Mouse (Mus musculus) CH12.LX (cell line): Measurements from ENCODE around the gene Gne. TPM values are rescaled to one million over a fixed set of nuclear protein-coding genes. Genes with fewer than 3 reads are reported as not detected.

Experiments used
- DNase-seq: peaks from one replicate; pipeline ENCODE4 v3.0.0-alpha.2; 2013; ENCODE audit errors: extremely low read depth
- H3K27ac ChIP-seq: 2 replicates; pipeline ENCODE4 v1.5.1; 2012; ENCODE audit warnings: low read depth, mild to moderate bottlenecking, control low read depth, moderate library complexity; ENCODE audit not compliant: insufficient read depth
- H3K27me3 ChIP-seq: replicated peaks from 2 replicates; pipeline ENCODE3; 2012; ENCODE audit warnings: inconsistent platforms
- H3K36me3 ChIP-seq, 2 experiments: replicated peaks in 1 of 2; 2 replicates each; pipeline versions ENCODE3 to v1.6.1; 2012; ENCODE audit warnings: inconsistent platforms in 1 of 2, low read length in 1 of 2, mild to moderate bottlenecking in 1 of 2, mixed read lengths in 1 of 2, moderate library complexity in 1 of 2; ENCODE audit not compliant: control insufficient read depth in 1 of 2, insufficient read depth in 1 of 2
- H3K4me1 ChIP-seq, 2 experiments: 2 replicates each; pipeline ENCODE4 v1.6.1; 2012; ENCODE audit warnings: inconsistent platforms in 1 of 2, moderate library complexity in 1 of 2; ENCODE audit not compliant: insufficient read depth in 2 of 2, control insufficient read depth in 1 of 2
- H3K4me2 ChIP-seq: 2 replicates; pipeline ENCODE4 v1.6.1; 2012; ENCODE audit warnings: low read depth, mild to moderate bottlenecking, control low read depth; ENCODE audit not compliant: poor library complexity, insufficient read depth, severe bottlenecking
- H3K4me3 ChIP-seq, 3 experiments: fragments of 150-350 bp in 1 of 3; sonication (generic) in 1 of 3; replicated peaks in 1 of 3; 2 replicates each; pipeline versions ENCODE3 to v1.5.1; 2011 to 2012; ENCODE audit warnings: low read depth in 2 of 3, low read length in 2 of 3, mild to moderate bottlenecking in 2 of 3, moderate library complexity in 2 of 3, control low read depth in 1 of 3, improper control_type of control experiment in 1 of 3, inconsistent platforms in 1 of 3, mixed read lengths in 1 of 3; ENCODE audit not compliant: poor library complexity in 1 of 3
- H3K79me2 ChIP-seq: replicated peaks from 2 replicates; pipeline ENCODE4 v1.6.1; 2012; ENCODE audit warnings: mild to moderate bottlenecking, moderate library complexity; ENCODE audit not compliant: control insufficient read depth, poor library complexity, insufficient read depth, severe bottlenecking; ENCODE audit errors: extremely low read depth
- H3K9ac ChIP-seq: 2 replicates; pipeline ENCODE4 v1.6.1; 2012; ENCODE audit warnings: low read depth, mild to moderate bottlenecking, control low read depth, moderate library complexity; ENCODE audit not compliant: insufficient read depth
- H3K9me3 ChIP-seq: replicated peaks from 2 replicates; pipeline ENCODE3; 2012; ENCODE audit warnings: low read length, inconsistent platforms, mixed read lengths
- BHLHE40 ChIP-seq: IDR thresholded peaks from 2 replicates; pipeline ENCODE4 v1.6.1; 2011; ENCODE audit warnings: mild to moderate bottlenecking, low read depth, low read length, improper control_type of control experiment
- CHD2 ChIP-seq: IDR thresholded peaks from 2 replicates; pipeline ENCODE4 v1.6.1; 2011; ENCODE audit warnings: low read length, improper control_type of control experiment
- E2F4 ChIP-seq: IDR thresholded peaks from 2 replicates; pipeline ENCODE4 v1.6.1; 2011; ENCODE audit warnings: low read depth, low read length, improper control_type of control experiment; ENCODE audit not compliant: insufficient replicate concordance
- ELF1 ChIP-seq: IDR thresholded peaks from 2 replicates; pipeline ENCODE4 v1.6.1; 2014; ENCODE audit warnings: low read depth, mild to moderate bottlenecking, inconsistent platforms, low read length, improper control_type of control experiment
- EP300 ChIP-seq: IDR thresholded peaks from 2 replicates; pipeline ENCODE4 v1.6.1; 2011; ENCODE audit warnings: low read length, improper control_type of control experiment
- ETS1 ChIP-seq: conservative IDR thresholded peaks from 2 replicates; pipeline ENCODE4 v1.6.1; 2012; ENCODE audit warnings: low read depth, mild to moderate bottlenecking, inconsistent platforms, low read length, improper control_type of control experiment, moderate library complexity
- GABPA ChIP-seq: IDR thresholded peaks from 2 replicates; pipeline ENCODE4 v1.6.1; 2012; ENCODE audit warnings: low read depth, low read length, improper control_type of control experiment, inconsistent platforms; ENCODE audit not compliant: insufficient replicate concordance
- HCFC1 ChIP-seq: IDR thresholded peaks from 2 replicates; pipeline ENCODE4 v1.6.1; 2012; ENCODE audit warnings: low read depth, mild to moderate bottlenecking, inconsistent platforms, low read length, improper control_type of control experiment
- IRF4 ChIP-seq: IDR thresholded peaks from 2 replicates; pipeline ENCODE4 v1.6.1; 2014; ENCODE audit warnings: low read depth, mild to moderate bottlenecking, inconsistent platforms, low read length, improper control_type of control experiment
- KAT2A ChIP-seq: IDR thresholded peaks from 2 replicates; pipeline ENCODE4 v1.6.1; 2012; ENCODE audit warnings: low read length, improper control_type of control experiment, inconsistent platforms; ENCODE audit not compliant: insufficient replicate concordance
- MAFK ChIP-seq: IDR thresholded peaks from 2 replicates; pipeline ENCODE4 v1.6.1; 2011; ENCODE audit warnings: low read length, improper control_type of control experiment; ENCODE audit not compliant: insufficient replicate concordance
- MAX ChIP-seq: IDR thresholded peaks from 2 replicates; pipeline ENCODE4 v1.6.1; 2011; ENCODE audit warnings: low read length, improper control_type of control experiment
- MAZ ChIP-seq: IDR thresholded peaks from 2 replicates; pipeline ENCODE4 v1.6.1; 2012; ENCODE audit warnings: low read depth, mild to moderate bottlenecking, inconsistent platforms, low read length, improper control_type of control experiment, moderate library complexity
- MEF2A ChIP-seq: IDR thresholded peaks from 2 replicates; pipeline ENCODE4 v1.6.1; 2014; ENCODE audit warnings: low read depth, mild to moderate bottlenecking, inconsistent platforms, low read length, improper control_type of control experiment, borderline replicate concordance
- MXI1 ChIP-seq: IDR thresholded peaks from 2 replicates; pipeline ENCODE4 v1.6.1; 2011; ENCODE audit warnings: mild to moderate bottlenecking, low read depth, low read length, improper control_type of control experiment
- MYC ChIP-seq: IDR thresholded peaks from 2 replicates; pipeline ENCODE4 v1.6.1; 2011; ENCODE audit warnings: low read depth, mild to moderate bottlenecking, improper control_type of control experiment, low read length
- NRF1 ChIP-seq: IDR thresholded peaks from 2 replicates; pipeline ENCODE4 v1.6.1; 2014; ENCODE audit warnings: low read depth, mild to moderate bottlenecking, inconsistent platforms, low read length, improper control_type of control experiment, moderate library complexity
- PAX5 ChIP-seq: IDR thresholded peaks from 2 replicates; pipeline ENCODE4 v1.6.1; 2012; ENCODE audit warnings: low read length, inconsistent platforms, mixed read lengths
- POLR2A ChIP-seq: IDR thresholded peaks from 2 replicates; pipeline ENCODE4 v1.6.1; 2011; ENCODE audit warnings: low read depth, mild to moderate bottlenecking, improper control_type of control experiment, low read length
- POLR2AphosphoS2 ChIP-seq: IDR thresholded peaks from 2 replicates; pipeline ENCODE4 v1.6.1; 2011; ENCODE audit warnings: low read depth, low read length, improper control_type of control experiment
- RAD21 ChIP-seq: IDR thresholded peaks from 2 replicates; pipeline ENCODE4 v1.6.1; 2011; ENCODE audit warnings: low read depth, mild to moderate bottlenecking, low read length, improper control_type of control experiment, moderate library complexity
- RCOR1 ChIP-seq: conservative IDR thresholded peaks from 2 replicates; pipeline ENCODE4 v1.6.1; 2012; ENCODE audit warnings: low read depth, mild to moderate bottlenecking, inconsistent platforms, low read length, improper control_type of control experiment
- SIN3A ChIP-seq: IDR thresholded peaks from 2 replicates; pipeline ENCODE4 v1.6.1; 2012; ENCODE audit warnings: low read length, improper control_type of control experiment, inconsistent platforms
- TBP ChIP-seq: conservative IDR thresholded peaks from 2 replicates; pipeline ENCODE4 v1.6.1; 2011; ENCODE audit warnings: low read depth, low read length, improper control_type of control experiment
- TCF12 ChIP-seq: IDR thresholded peaks from 2 replicates; pipeline ENCODE4 v1.6.1; 2014; ENCODE audit warnings: low read depth, mild to moderate bottlenecking, inconsistent platforms, low read length, improper control_type of control experiment
- UBTF ChIP-seq: IDR thresholded peaks from 2 replicates; pipeline ENCODE4 v1.6.1; 2012; ENCODE audit warnings: low read depth, mild to moderate bottlenecking, inconsistent platforms, low read length, improper control_type of control experiment, moderate library complexity
- ZMIZ1 ChIP-seq: IDR thresholded peaks from 2 replicates; pipeline ENCODE4 v1.6.1; 2012; ENCODE audit warnings: low read depth, mild to moderate bottlenecking, inconsistent platforms, low read length, improper control_type of control experiment
- ZNF384 ChIP-seq: IDR thresholded peaks from 2 replicates; pipeline ENCODE4 v1.6.1; 2012; ENCODE audit warnings: low read depth, low read length, improper control_type of control experiment, inconsistent platforms
- dilution Hi-C: fragments of 300-500 bp; cut with MboI; formaldehyde crosslinking; loops from 2 replicates; pipeline ENCODE4 v1.14.3; 2020; ENCODE audit warnings: low sequenced_read_pairs; ENCODE audit not compliant: extremely low pct_unique_long_range_greater_than_20kb, extremely low pct_ligation_motif_present
- in situ Hi-C: fragments of 300-500 bp; cut with MboI; formaldehyde crosslinking; loops from 3 replicates; pipeline ENCODE4 v1.14.3; 2019; ENCODE audit warnings: low sequenced_read_pairs, low pct_ligation_motif_present, low pct_unique_long_range_greater_than_20kb, mixed read lengths
- polyA plus RNA-seq: library from polyadenylated mRNA; unstranded; fragments of >175 nt; gene quantifications from 2 replicates; pipeline ENCODE4 v1.2.1, GENCODE M21; 2012; ENCODE audit warnings: low read depth; ENCODE audit not compliant: insufficient read length
- total RNA-seq, 2 experiments: library from RNA; depleted of rRNA; stranded (reverse); fragments of 300-350 nt in 1 of 2; fragments of >200 nt in 1 of 2; gene quantifications; 2 replicates each; pipeline ENCODE4 v1.2.3; 2012 to 2014

Gene Gne
- total RNA-seq (2012; rRNA removed) (31.6 and 37.1 TPM in 2 replicates), total RNA-seq (2014; rRNA removed) (23.6 and 35.3 TPM in 2 replicates), polyA plus RNA-seq (34.4 and 35.5 TPM in 2 replicates)

DNA sequence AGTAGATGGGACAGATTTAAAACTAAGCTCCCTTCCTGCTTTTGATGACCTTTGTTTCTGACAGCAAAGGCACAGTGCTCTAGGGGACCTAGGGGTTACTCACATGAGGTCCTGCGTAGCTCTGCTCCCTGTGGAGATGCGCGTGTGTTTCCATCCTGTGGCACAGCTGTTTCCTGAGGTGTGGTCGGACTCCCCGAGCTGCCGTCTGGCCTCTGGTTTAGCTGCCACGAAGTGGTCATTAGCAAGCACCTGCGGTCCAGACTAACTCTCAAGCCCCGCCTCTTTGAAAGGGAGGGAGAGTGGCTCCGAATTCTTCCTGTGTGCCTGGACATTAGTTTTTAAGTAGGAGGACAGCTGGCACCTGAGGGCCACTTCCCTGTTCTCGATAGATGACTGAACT, at the start of gene Gne:
Gene Gne (minus strand): TSS at position 233 of the 400 bp plus-strand sequence.
- Histone ChIP-seq H3K9ac (peak within 1 kb of the TSS; percentile 41), H3K79me2 (no peaks in the 10 kb centered on the region), H3K4me1 (peaks cover 0 to 14% of the 10 kb centered on the region in 2 experiments; a peak in 2 of 4 replicates), H3K4me3 (peak within 1 kb of the TSS; percentile 15 to 37 (median 34)), H3K27ac (no peak within 1 kb of the TSS), H3K4me2 (peak within 1 kb of the TSS; percentile 54), H3K27me3 (peaks cover 3% of the 10 kb centered on the region)
- in situ Hi-C loops: no loop called here
- dilution Hi-C loops: no loop called here
- peak; percentile 36 for DNase-seq
- TF ChIP-seq UBTF: no peak
- TF ChIP-seq POLR2A: peak; percentile 25; the same call in 1 of the 2 replicates
- no peak for TF ChIP-seq PAX5
- TF ChIP-seq MAX: peak; percentile 65; the same call in 1 of the 2 replicates
- TF ChIP-seq SIN3A: peak; percentile 76
- TF ChIP-seq TCF12: peak; percentile 73
- peak; percentile 22; the same call in 1 of the 2 replicates for TF ChIP-seq CHD2
- peak; percentile 27 for TF ChIP-seq ELF1
- no peak for TF ChIP-seq HCFC1
- TF ChIP-seq MYC: peak; percentile 75
- no peak for TF ChIP-seq KAT2A
- TF ChIP-seq POLR2AphosphoS2: no peak
- no peak for TF ChIP-seq ZNF384
- TF ChIP-seq IRF4: peak; percentile 33; the same call in 1 of the 2 replicates
- no peak for TF ChIP-seq GABPA
- peak; percentile 90 for TF ChIP-seq BHLHE40
- peak; percentile 92 for TF ChIP-seq ETS1
- 0 out of 2 replicates have a peak, but pooled peaks have one; percentile 41 for TF ChIP-seq RCOR1
- peak; percentile 57 for TF ChIP-seq MAZ
- 0 out of 2 replicates have a peak, but pooled peaks have one; percentile 30 for TF ChIP-seq E2F4
- TF ChIP-seq NRF1: no peak
- no peak for TF ChIP-seq RAD21
- TF ChIP-seq MEF2A: peak; percentile 52; the same call in 1 of the 2 replicates
- TF ChIP-seq TBP: no peak
- peak; percentile 78 for TF ChIP-seq EP300
- TF ChIP-seq ZMIZ1: no peak
- no peak for TF ChIP-seq MAFK
- peak; percentile 75 for TF ChIP-seq MXI1
- TF ChIP-seq, all 38 proteins: peak for 16
- Histone ChIP-seq H3K36me3 (no peaks in the 10 kb centered on the region), H3K9me3 (peaks cover 2% of the 10 kb centered on the region)
